Mouse (Mus musculus) bone marrow macrophage, adult 2 months (primary cell): ENCODE results near the gene Rftn1.

Source experiments
- CTCF ChIP-seq: IDR thresholded peaks from 2 replicates; pipeline ENCODE4 v1.5.1; 2012; ENCODE audit warnings: low read depth, mild to moderate bottlenecking, low read length, moderate library complexity
- POLR2A ChIP-seq: IDR thresholded peaks from 2 replicates; pipeline ENCODE4 v1.6.1; 2012; ENCODE audit warnings: mild to moderate bottlenecking, low read depth, low read length, borderline replicate concordance

DNA sequence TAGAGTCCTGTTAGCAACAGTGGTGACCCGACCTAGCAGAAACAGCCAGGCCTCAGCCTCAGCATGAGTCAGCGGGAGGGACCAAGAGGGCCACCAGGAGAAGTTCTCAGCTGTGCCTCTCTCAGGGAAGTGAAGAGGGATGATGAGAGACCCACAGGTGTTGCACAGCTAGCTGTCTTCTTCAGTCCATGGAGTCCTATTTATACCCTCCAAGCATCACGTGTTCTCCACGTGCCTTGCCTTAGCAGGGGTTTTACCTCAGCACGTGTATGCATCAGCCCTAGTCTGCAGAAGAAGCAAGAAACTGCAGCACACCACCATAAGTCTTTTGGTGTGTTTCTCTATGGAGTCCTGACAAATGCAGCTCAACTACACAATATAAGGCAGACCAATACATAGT, 38.4 kb downstream of the Rftn1 start:
- no peak for TF ChIP-seq CTCF
- TF ChIP-seq POLR2A, result no peak
